In genomic region chr9:120586546-120586945, GRCm38 (mm10) we compare ENCODE assay signal across 10 mouse cellular contexts. TPM values are rescaled to one million over a fixed set of nuclear protein-coding genes. Genes with fewer than 3 reads are reported as not detected.
DNase-seq lines count a peak whose midpoint lies in the region; ATAC-seq and TF ChIP-seq lines count a peak whose summit lies in the region.
"Had no signal": no experiment of that assay in that cellular context is flagged by ENCODE, and none has a peak within 500 bp of the region (broad histone marks: within the 10 kb centered on the region; RNA-seq: fewer than 3 reads in every experiment).

No protein-coding gene starts in this region.

- no peak for TF ChIP-seq CTCF in thymus, adult 2 months (IDR thresholded peaks at IDR 0.05; ENCODE audit: borderline replicate concordance, control insufficient read depth, extremely low read depth, insufficient read depth, low read length, poor library complexity)

- H3K27ac ChIP-seq in hindbrain, embryonic 14.5 days: no peak overlapping the region
- H3K27ac ChIP-seq in hindbrain, embryonic 12.5 days: no peak overlapping the region
- no peak overlapping the region for H3K27ac ChIP-seq in thymus, adult 2 months (ENCODE audit: control insufficient read depth, insufficient read depth, low read length)
- H3K27ac ChIP-seq: embryonic facial prominence, embryonic 12.5 days; macrophage had no signal

- DNase-seq in hindbrain, embryonic 14.5 days (ENCODE audit: low spot score): peak; percentile 85
- DNase-seq in ES-CJ7 (ENCODE audit: low read depth, low spot score): peak; percentile 88
- DNase-seq in cerebellum, adult 9-10 months: peak; percentile 72
- DNase-seq in gastrocnemius, postnatal 25 days: peak; percentile 39
- DNase-seq in layer of hippocampus, postnatal 14 days (ENCODE audit: low spot score in 2 of 2): peak; percentile 65 to 69
- DNase-seq in monocyte, adult 2 months (ENCODE audit: low read depth in 1 of 2, low spot score in 2 of 2): peak; percentile 39 to 50
- DNase-seq in thymus, adult 2 months: peak; percentile 82

- H3K27me3 ChIP-seq in hindbrain, embryonic 14.5 days (ENCODE audit: control insufficient read depth, insufficient read depth, low read length): no peaks in the 10 kb centered on the region
- H3K27me3 ChIP-seq in hindbrain, embryonic 12.5 days: 0 out of 2 replicates have a peak, but pooled peaks cover 3% of the 10 kb centered on the region
- no peaks in the 10 kb centered on the region for H3K27me3 ChIP-seq in thymus, adult 2 months (ENCODE audit: control insufficient read depth, insufficient read depth, low read length)
- H3K27me3 ChIP-seq: embryonic facial prominence, embryonic 12.5 days had no signal

- TF ChIP-seq POLR2A in thymus, adult 2 months (IDR thresholded peaks at IDR 0.05; ENCODE audit: control insufficient read depth, extremely low read depth, insufficient read depth, low read length, poor library complexity): no peak

- no peak overlapping the region for H3K9ac ChIP-seq in hindbrain, embryonic 14.5 days
- no peak overlapping the region for H3K9ac ChIP-seq in hindbrain, embryonic 12.5 days
- H3K9ac ChIP-seq: embryonic facial prominence, embryonic 12.5 days had no signal

- 12% methylated on average over 3 of the region's 3 CpGs for WGBS in hindbrain, embryonic 14.5 days
- 12% methylated on average over 3 of the region's 3 CpGs for WGBS in hindbrain, embryonic 12.5 days
- 11% methylated on average over 3 of the region's 3 CpGs for WGBS in thymus, adult 2 months

- no peaks in the 10 kb centered on the region for H3K9me3 ChIP-seq in hindbrain, embryonic 14.5 days (ENCODE audit: control insufficient read depth, low read length)
- H3K9me3 ChIP-seq in hindbrain, embryonic 12.5 days (replicated peaks): no peaks in the 10 kb centered on the region
- H3K9me3 ChIP-seq: embryonic facial prominence, embryonic 12.5 days had no signal

- H3K36me3 ChIP-seq in hindbrain, embryonic 14.5 days (replicated peaks; ENCODE audit: control insufficient read depth, insufficient read depth): no peaks in the 10 kb centered on the region
- no peaks in the 10 kb centered on the region for H3K36me3 ChIP-seq in hindbrain, embryonic 12.5 days
- H3K36me3 ChIP-seq in thymus, adult 2 months (ENCODE audit: control insufficient read depth, insufficient read depth, low read length): no peaks in the 10 kb centered on the region
- H3K36me3 ChIP-seq: embryonic facial prominence, embryonic 12.5 days had no signal

- no peak overlapping the region for H3K4me2 ChIP-seq in hindbrain, embryonic 14.5 days (replicated peaks)
- no peak overlapping the region for H3K4me2 ChIP-seq in hindbrain, embryonic 12.5 days (replicated peaks)
- H3K4me2 ChIP-seq: embryonic facial prominence, embryonic 12.5 days had no signal

- ATAC-seq in hindbrain, embryonic 14.5 days (ENCODE audit: low FRiP score): no peak
- ATAC-seq in hindbrain, embryonic 12.5 days (ENCODE audit: low FRiP score): no peak

- H3K4me1 ChIP-seq in hindbrain, embryonic 14.5 days (replicated peaks; ENCODE audit: control insufficient read depth, insufficient read depth, low read length): no peaks in the 10 kb centered on the region; the same call in 1 of the 2 replicates
- H3K4me1 ChIP-seq in hindbrain, embryonic 12.5 days: peaks cover 12% of the 10 kb centered on the region
- peaks cover 5% of the 10 kb centered on the region; the same call in 1 of the 2 replicates for H3K4me1 ChIP-seq in thymus, adult 2 months (replicated peaks; ENCODE audit: control insufficient read depth, insufficient read depth, low read length)

- H3K4me3 ChIP-seq in hindbrain, embryonic 14.5 days (replicated peaks; ENCODE audit: low read length): no peak overlapping the region
- no peak overlapping the region for H3K4me3 ChIP-seq in hindbrain, embryonic 12.5 days
- no peak overlapping the region for H3K4me3 ChIP-seq in thymus, adult 2 months (ENCODE audit: control insufficient read depth, insufficient read depth, low read length)
- H3K4me3 ChIP-seq: embryonic facial prominence, embryonic 12.5 days had no signal

RNA-seq across cellular contexts. Expression of gene Rpl14, which starts 15.3 kb away (rescaled TPM):
- polyA plus RNA-seq in hindbrain, embryonic 14.5 days (2014; fragmentation: Nextera tagmentation; extraction: Ambion mirVana): 478 and 522 TPM in 2 replicates
- polyA plus RNA-seq in hindbrain, embryonic 12.5 days (2016; fragmentation: Nextera tagmentation; extraction: Ambion mirVana): 564 and 574 TPM in 2 replicates
- 100 to 1,000 TPM; 268 to 270 TPM for total RNA-seq in gastrocnemius, postnatal 25 days (2021)
- total RNA-seq in layer of hippocampus, postnatal 14 days (2021): 100 to 1,000 TPM; 266 to 268 TPM
- 585 and 677 TPM in 2 replicates for polyA plus RNA-seq in thymus, adult 2 months (2012; rRNA removed)

RNA-seq across cellular contexts. Expression of gene Entpd3, which starts 46.9 kb away (rescaled TPM):
- polyA plus RNA-seq in hindbrain, embryonic 14.5 days (2014; fragmentation: Nextera tagmentation; extraction: Ambion mirVana): 4.3 and 4.4 TPM in 2 replicates
- 1.1 and 1.3 TPM in 2 replicates for polyA plus RNA-seq in hindbrain, embryonic 12.5 days (2016; fragmentation: Nextera tagmentation; extraction: Ambion mirVana)
- not detected for total RNA-seq in gastrocnemius, postnatal 25 days (2021)
- 1 to 10 TPM; 4.7 to 5.1 TPM for total RNA-seq in layer of hippocampus, postnatal 14 days (2021)
- polyA plus RNA-seq in thymus, adult 2 months (2012; rRNA removed): 2.0 TPM in 2 replicates
- polyA plus RNA-seq: macrophage had no signal
